Mouse (Mus musculus): ENCODE results near the gene Arhgap44.

The Arhgap44 gene

GRCm38 (mm10) chr11:65162767-65163120 is at the start of gene Arhgap44:
Gene Arhgap44 (minus strand): TSS chr11:65162961.
- DNase-seq, result no peak

GRCm38 (mm10) chr11:65211701-65212100 is 48.9 kb upstream of the Arhgap44 start:
- DNase-seq, result no peak

GRCm38 (mm10) chr11:65209441-65209840 is 46.7 kb upstream of the Arhgap44 start:
- no peak for DNase-seq

GRCm38 (mm10) chr11:65205306-65205705 is 42.5 kb upstream of the Arhgap44 start:
- DNase-seq, result no peak

- DNase-seq, result no peak
Measured at GRCm38 (mm10) chr11:65204651-65205050, 41.9 kb upstream of the Arhgap44 start.

GRCm38 (mm10) chr11:65203020-65203419 is 40.3 kb upstream of the Arhgap44 start:
- DNase-seq, result no peak

GRCm38 (mm10) chr11:65202236-65202635 is 39.5 kb upstream of the Arhgap44 start:
- DNase-seq, result no peak

- DNase-seq, result no peak
Measured at GRCm38 (mm10) chr11:65198026-65198425, 35.3 kb upstream of the Arhgap44 start.

GRCm38 (mm10) chr11:65197280-65197679 is 34.5 kb upstream of the Arhgap44 start:
- peak; percentile 5 to 6 for DNase-seq

- no peak for DNase-seq
Measured at GRCm38 (mm10) chr11:65186974-65187373, 24.2 kb upstream of the Arhgap44 start.

- DNase-seq, result no peak
Measured at GRCm38 (mm10) chr11:65185114-65185513, 22.4 kb upstream of the Arhgap44 start.

- no peak for DNase-seq
Measured at GRCm38 (mm10) chr11:65170121-65170750, 7.5 kb upstream of the Arhgap44 start.

- DNase-seq, result no peak
Measured at GRCm38 (mm10) chr11:65161881-65162766, 637 bp downstream of the Arhgap44 start.

- no peak for DNase-seq
Measured at GRCm38 (mm10) chr11:65160991-65161880, 1.5 kb downstream of the Arhgap44 start.

GRCm38 (mm10) chr11:65159791-65160190 is 3.0 kb downstream of the Arhgap44 start, which contains the start of gene 1700086D15Rik:
Gene 1700086D15Rik (minus strand): TSS chr11:65159891.
- no peak for DNase-seq

- no peak for DNase-seq
Measured at GRCm38 (mm10) chr11:65158658-65158990, 4.1 kb downstream of the Arhgap44 start.

GRCm38 (mm10) chr11:65157966-65158657 is 4.6 kb downstream of the Arhgap44 start:
- DNase-seq, result no peak

GRCm38 (mm10) chr11:65153006-65153405 is 9.8 kb downstream of the Arhgap44 start:
- no peak for DNase-seq

GRCm38 (mm10) chr11:65148441-65148840 is 14.3 kb downstream of the Arhgap44 start:
- DNase-seq, result no peak

- no peak for DNase-seq
Measured at GRCm38 (mm10) chr11:65142838-65143417, 19.8 kb downstream of the Arhgap44 start.

- DNase-seq, result no peak
Measured at GRCm38 (mm10) chr11:65139030-65139429, 23.7 kb downstream of the Arhgap44 start.

GRCm38 (mm10) chr11:65137145-65137652 is 25.6 kb downstream of the Arhgap44 start:
- no peak for DNase-seq

All from B cell, adult 2 months (primary cell).